Mouse (Mus musculus): Measurements from ENCODE around the gene Gm20431. TPM values are rescaled to one million over a fixed set of nuclear protein-coding genes. Genes with fewer than 3 reads are reported as not detected.

The Gm20431 gene
- polyA plus RNA-seq, 1 experiment from 2014 or later: 2.4 TPM

DNA sequence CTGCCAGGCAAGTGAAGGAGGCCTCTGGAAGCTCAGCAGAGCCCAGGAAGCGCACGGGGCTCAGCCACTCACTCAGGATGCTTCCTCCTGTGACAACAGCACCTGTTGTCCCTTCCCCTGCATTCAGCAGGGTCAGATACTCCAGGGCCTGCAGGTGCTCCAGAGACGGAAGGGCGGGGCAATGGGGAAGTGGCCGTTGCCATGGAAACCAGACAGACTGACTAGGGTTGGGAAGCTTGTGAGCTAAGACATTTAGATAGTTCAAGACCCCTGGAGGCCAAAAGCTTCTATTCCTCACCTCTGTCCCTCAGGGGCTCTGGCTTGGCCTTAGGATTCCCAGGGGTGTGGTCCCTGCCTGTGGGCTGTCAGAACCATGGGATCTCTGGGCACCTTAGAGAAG, 82.8 kb downstream of the Gm20431 start:
- WGBS: 37% methylated on average over 5 of the region's 5 CpGs
- Histone ChIP-seq H3K36me3 (no peaks in the 10 kb centered on the region), H3K4me1 (peaks cover 27% of the 10 kb centered on the region), H3K9me3 (replicated peaks) (no peaks in the 10 kb centered on the region), H3K27me3 (ENCODE audit: low read depth, poor library complexity, severe bottlenecking) (no peaks in the 10 kb centered on the region), H3K27ac (replicated peaks) (no peak overlapping the region), H3K4me3 (no peak overlapping the region)
- no peak for DNase-seq (ENCODE audit: low spot score)

- Histone ChIP-seq H3K36me3 (no peaks in the 10 kb centered on the region), H3K27me3 (ENCODE audit: low read depth, poor library complexity, severe bottlenecking) (no peaks in the 10 kb centered on the region), H3K4me1 (peaks cover 15% of the 10 kb centered on the region), H3K9me3 (replicated peaks) (no peaks in the 10 kb centered on the region), H3K4me3 (no peak overlapping the region), H3K27ac (replicated peaks) (no peak overlapping the region)
- no peak for DNase-seq (ENCODE audit: low spot score)
- WGBS: 76% methylated on average over 9 of the region's 9 CpGs
These were observed 84.0 kb downstream of the Gm20431 start for GRCm38 (mm10) chr2:167577186-167577785.

- H3K36me3 ChIP-seq: no peaks in the 10 kb centered on the region
- H3K4me3 ChIP-seq: no peak overlapping the region
- no peak overlapping the region for H3K27ac ChIP-seq (replicated peaks)
- no peak for DNase-seq (ENCODE audit: low spot score)
- WGBS: 81% methylated on average over 8 of the region's 8 CpGs
- no peaks in the 10 kb centered on the region for H3K27me3 ChIP-seq (ENCODE audit: low read depth, poor library complexity, severe bottlenecking)
- no peaks in the 10 kb centered on the region for H3K9me3 ChIP-seq (replicated peaks)
- H3K4me1 ChIP-seq: peaks cover 13% of the 10 kb centered on the region
These were observed 85.1 kb downstream of the Gm20431 start for GRCm38 (mm10) chr2:167576121-167576620.

DNA sequence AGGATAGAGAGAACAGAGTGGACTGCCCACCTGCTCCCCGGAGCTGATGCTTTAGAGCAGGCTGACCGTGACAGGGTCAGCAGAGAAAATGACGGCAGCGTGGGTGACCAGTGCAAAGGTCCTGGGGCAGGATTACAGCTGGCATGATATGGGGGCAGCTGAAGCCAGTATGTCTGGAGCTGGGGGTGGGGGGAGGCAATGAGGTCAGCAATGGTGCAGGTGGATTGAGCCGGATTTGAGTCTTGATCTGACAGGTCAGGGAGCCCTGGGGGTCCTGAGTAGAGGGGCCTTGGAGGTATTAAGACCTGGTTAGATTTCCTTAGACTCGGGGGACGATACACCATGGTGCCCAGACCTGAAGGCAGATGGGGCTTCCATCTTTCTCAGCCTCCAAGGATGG, 85.7 kb downstream of the Gm20431 start:
- DNase-seq (ENCODE audit: low spot score): no peak
- Histone ChIP-seq H3K9me3 (replicated peaks) (no peaks in the 10 kb centered on the region), H3K4me3 (no peak overlapping the region), H3K27ac (replicated peaks) (no peak overlapping the region), H3K4me1 (peaks cover 13% of the 10 kb centered on the region), H3K36me3 (no peaks in the 10 kb centered on the region), H3K27me3 (ENCODE audit: low read depth, poor library complexity, severe bottlenecking) (no peaks in the 10 kb centered on the region)
- 94% methylated on average over 7 of the region's 7 CpGs for WGBS

DNA sequence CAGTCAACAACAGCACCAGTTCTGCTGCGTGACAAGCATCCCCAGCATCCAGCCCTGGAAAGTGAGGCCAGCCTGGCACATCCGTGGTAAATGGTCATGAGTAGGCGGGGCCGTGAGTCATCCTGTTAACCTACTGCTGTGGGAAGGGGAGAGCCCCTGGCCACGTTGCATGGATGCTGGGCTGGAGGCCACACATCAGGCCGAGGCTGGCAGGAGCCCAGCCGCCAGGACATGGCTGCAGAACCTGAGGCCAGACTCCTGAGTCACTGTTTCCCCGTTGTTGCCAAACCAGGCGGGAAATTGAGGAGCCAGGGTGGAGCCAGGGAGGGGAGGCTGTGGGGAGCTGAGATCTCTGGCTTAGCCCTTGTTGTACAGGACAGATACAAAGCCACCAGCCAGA, 86.5 kb downstream of the Gm20431 start:
- no peaks in the 10 kb centered on the region for H3K36me3 ChIP-seq
- no peak for DNase-seq (ENCODE audit: low spot score)
- H3K9me3 ChIP-seq (replicated peaks): no peaks in the 10 kb centered on the region
- no peak overlapping the region for H3K4me3 ChIP-seq
- no peaks in the 10 kb centered on the region for H3K27me3 ChIP-seq (ENCODE audit: low read depth, poor library complexity, severe bottlenecking)
- H3K27ac ChIP-seq (replicated peaks): no peak overlapping the region
- WGBS: 78% methylated on average over 9 of the region's 9 CpGs
- H3K4me1 ChIP-seq: peaks cover 13% of the 10 kb centered on the region

DNA sequence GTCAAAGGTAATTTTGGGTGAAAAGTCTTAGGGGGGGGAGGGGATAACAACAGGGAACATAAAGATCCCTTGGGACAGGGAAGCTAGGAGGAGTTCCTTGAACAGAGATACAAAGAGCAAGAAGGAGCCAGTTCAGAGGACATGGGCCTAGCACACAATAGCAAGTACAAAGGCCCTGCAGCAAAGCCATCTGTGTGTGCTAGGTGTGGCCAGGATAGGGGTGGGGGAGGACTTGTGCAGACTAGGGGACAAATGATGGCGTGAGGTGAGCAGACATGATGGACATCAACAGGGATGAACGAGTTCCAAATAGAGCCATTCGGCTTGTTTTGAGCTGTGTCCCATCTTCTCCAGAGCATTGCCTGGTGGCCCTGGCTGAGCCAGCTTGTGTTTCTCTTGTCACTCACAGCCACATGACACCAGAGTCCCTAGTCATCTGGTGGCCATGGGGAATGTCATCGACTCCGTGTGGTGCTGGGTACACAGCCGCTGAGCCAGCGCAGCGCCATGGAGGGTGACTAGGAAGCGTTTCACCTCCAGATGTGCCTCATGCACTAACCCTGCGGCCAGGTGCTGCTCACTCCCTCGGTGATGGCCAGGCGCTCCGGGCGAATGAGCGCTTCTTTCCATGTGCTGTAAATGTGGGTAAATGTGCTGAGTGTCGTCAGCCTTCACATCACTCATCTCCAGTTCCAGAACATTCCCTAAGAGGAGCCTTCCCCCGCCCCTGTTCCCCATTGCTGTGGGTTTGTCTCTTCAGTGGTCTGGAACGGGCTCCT, 89.7 kb downstream of the Gm20431 start:
- Histone ChIP-seq H3K27ac (replicated peaks) (no peak overlapping the region), H3K4me1 (0 out of 2 replicates have a peak, but pooled peaks cover 2% of the 10 kb centered on the region), H3K27me3 (ENCODE audit: low read depth, poor library complexity, severe bottlenecking) (no peaks in the 10 kb centered on the region), H3K36me3 (no peaks in the 10 kb centered on the region), H3K4me3 (no peak overlapping the region), H3K9me3 (replicated peaks) (no peaks in the 10 kb centered on the region)
- DNase-seq (ENCODE audit: low spot score): no peak
- 88% methylated on average over 18 of the region's 18 CpGs for WGBS

- Histone ChIP-seq H3K27ac (replicated peaks) (no peak overlapping the region), H3K9me3 (replicated peaks) (no peaks in the 10 kb centered on the region), H3K4me1 (peaks cover 4% of the 10 kb centered on the region), H3K4me3 (no peak overlapping the region), H3K27me3 (ENCODE audit: low read depth, poor library complexity, severe bottlenecking) (no peaks in the 10 kb centered on the region), H3K36me3 (no peaks in the 10 kb centered on the region)
- 91% methylated on average over 6 of the region's 6 CpGs for WGBS
- DNase-seq (ENCODE audit: low spot score): no peak
These were observed 90.5 kb downstream of the Gm20431 start for GRCm38 (mm10) chr2:167570815-167571214.

- Histone ChIP-seq H3K4me3 (no peak overlapping the region), H3K27ac (replicated peaks) (no peak overlapping the region), H3K9me3 (replicated peaks) (no peaks in the 10 kb centered on the region), H3K4me1 (peaks cover 9% of the 10 kb centered on the region), H3K36me3 (no peaks in the 10 kb centered on the region), H3K27me3 (ENCODE audit: low read depth, poor library complexity, severe bottlenecking) (no peaks in the 10 kb centered on the region)
- no peak for DNase-seq (ENCODE audit: low spot score)
- WGBS: 78% methylated on average over 13 of the region's 13 CpGs
These were observed 91.2 kb downstream of the Gm20431 start for GRCm38 (mm10) chr2:167569934-167570651.

GRCm38 (mm10) chr2:167568112-167568511, 93.2 kb downstream of the Gm20431 start:
- DNase-seq (ENCODE audit: low spot score): no peak
- Histone ChIP-seq H3K9me3 (replicated peaks) (no peaks in the 10 kb centered on the region), H3K4me3 (no peak overlapping the region), H3K27ac (replicated peaks) (no peak overlapping the region), H3K27me3 (ENCODE audit: low read depth, poor library complexity, severe bottlenecking) (peaks cover 4% of the 10 kb centered on the region; the same call in 1 of the 2 replicates), H3K4me1 (peaks cover 26% of the 10 kb centered on the region), H3K36me3 (no peaks in the 10 kb centered on the region)
- WGBS: 86% methylated on average over 9 of the region's 9 CpGs

DNA sequence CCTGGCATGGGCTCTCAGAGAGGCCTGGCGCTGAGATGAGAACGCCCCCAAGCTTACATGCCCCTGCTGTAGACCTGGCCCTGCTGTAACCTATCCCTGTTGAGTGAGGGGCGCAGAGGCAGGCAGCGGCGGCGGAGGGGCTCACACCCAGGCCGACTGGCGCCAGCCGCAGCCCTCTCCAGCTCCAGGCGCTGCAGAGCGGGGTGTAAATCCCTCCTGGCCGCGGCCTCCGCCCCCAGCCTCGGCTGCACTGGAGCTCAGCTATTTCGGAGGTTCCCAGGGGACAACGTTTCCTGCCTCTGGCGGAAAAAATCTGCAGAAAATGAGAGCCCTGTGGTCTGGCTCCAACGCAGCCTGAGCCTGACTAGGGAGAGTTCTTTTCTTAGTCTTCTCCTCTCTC, 95.6 kb downstream of the Gm20431 start:
- peak overlapping the region; percentile 73 for H3K27ac ChIP-seq (replicated peaks)
- H3K36me3 ChIP-seq: no peaks in the 10 kb centered on the region
- H3K9me3 ChIP-seq (replicated peaks): no peaks in the 10 kb centered on the region
- peaks cover 21% of the 10 kb centered on the region for H3K27me3 ChIP-seq (ENCODE audit: low read depth, poor library complexity, severe bottlenecking)
- peaks cover 36% of the 10 kb centered on the region for H3K4me1 ChIP-seq
- peak; percentile 48 for DNase-seq (ENCODE audit: low spot score)
- peak overlapping the region; percentile 30 for H3K4me3 ChIP-seq
- 20% methylated on average over 19 of the region's 19 CpGs for WGBS

- peak overlapping the region; percentile 73; the same call in 1 of the 2 replicates for H3K27ac ChIP-seq (replicated peaks)
- H3K9me3 ChIP-seq (replicated peaks): no peaks in the 10 kb centered on the region
- H3K4me3 ChIP-seq: no peak overlapping the region
- H3K36me3 ChIP-seq: no peaks in the 10 kb centered on the region
- peaks cover 39% of the 10 kb centered on the region for H3K4me1 ChIP-seq
- WGBS: 81% methylated on average over 3 of the region's 3 CpGs
- DNase-seq (ENCODE audit: low spot score): no peak
- H3K27me3 ChIP-seq (ENCODE audit: low read depth, poor library complexity, severe bottlenecking): peaks cover 25% of the 10 kb centered on the region
These were observed 96.0 kb downstream of the Gm20431 start for GRCm38 (mm10) chr2:167565312-167565656.

DNA sequence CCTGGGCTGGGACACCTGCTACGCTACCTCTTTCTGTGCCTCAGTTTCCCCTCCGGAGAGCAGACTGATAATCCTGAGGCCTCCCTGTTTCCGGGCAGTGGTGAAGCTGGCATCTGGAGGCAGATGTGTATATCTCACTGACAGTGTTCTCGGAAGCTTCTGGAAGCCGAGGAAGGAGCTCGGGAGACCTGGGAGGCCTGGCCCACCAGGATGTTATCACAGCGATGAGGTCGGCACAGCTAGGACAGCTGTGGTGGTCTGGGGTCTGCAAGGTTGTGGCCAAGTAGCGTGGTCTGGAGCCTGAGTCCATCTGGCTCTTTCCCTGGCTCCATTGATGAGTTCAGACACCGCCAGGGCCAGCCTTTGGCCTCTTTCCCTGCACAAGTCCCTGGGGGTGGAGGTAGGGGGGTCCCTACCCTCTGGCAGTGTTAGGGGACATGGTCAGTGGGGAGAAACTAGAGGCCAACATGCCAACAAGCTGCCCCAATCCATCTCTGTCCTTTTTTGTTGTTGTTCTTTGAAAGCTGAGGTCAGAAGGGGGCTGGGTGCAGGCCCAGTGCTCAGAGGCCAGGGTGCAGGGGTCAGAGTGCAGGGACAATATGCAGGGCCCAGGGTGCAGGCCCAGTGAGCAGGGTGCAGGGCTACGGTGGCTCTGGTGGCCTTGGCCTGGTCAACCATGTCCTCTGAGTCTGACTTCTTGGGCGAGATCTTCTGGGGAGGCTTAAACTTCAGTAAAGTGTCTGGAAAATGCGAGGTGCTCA, 96.6 kb downstream of the Gm20431 start:
- no peak overlapping the region for H3K4me3 ChIP-seq
- no peaks in the 10 kb centered on the region for H3K9me3 ChIP-seq (replicated peaks)
- H3K27me3 ChIP-seq (ENCODE audit: low read depth, poor library complexity, severe bottlenecking): peaks cover 31% of the 10 kb centered on the region
- H3K4me1 ChIP-seq: peaks cover 45% of the 10 kb centered on the region
- no peak for DNase-seq (ENCODE audit: low spot score)
- 80% methylated on average over 13 of the region's 13 CpGs for WGBS
- no peak overlapping the region; the same call in 1 of the 2 replicates for H3K27ac ChIP-seq (replicated peaks)
- no peaks in the 10 kb centered on the region for H3K36me3 ChIP-seq
